In the genomic region with DNA sequence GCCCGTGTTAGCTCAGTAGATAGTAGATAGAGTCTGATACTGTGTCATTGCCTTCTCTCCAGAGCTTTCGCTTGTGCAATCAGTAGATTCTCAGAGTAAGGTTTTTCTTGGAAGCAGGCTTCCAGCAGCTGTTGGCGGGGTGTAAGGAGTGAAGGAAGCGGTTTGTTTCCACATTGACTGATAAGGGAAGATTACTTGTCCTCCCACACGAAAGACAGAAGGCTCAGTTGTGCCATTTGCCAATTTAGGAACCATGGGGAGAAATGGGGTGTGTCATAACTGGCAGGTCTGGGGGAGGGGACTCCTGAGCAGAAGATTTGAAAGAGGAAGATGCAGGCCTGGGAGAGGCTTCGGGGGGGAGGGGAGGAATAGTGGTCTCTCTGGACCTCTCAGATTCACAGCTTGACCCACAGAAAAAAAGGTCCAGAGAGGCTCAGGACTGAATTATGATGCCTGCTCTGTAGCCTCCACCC, we compare ENCODE assay signal across 9 mouse cellular contexts. TPM values are rescaled to one million over a fixed set of nuclear protein-coding genes. Genes with fewer than 3 reads are reported as not detected.
DNase-seq lines count a peak whose midpoint lies in the region; ATAC-seq and TF ChIP-seq lines count a peak whose summit lies in the region.
"Had no signal": no experiment of that assay in that cellular context is flagged by ENCODE, and none has a peak within 500 bp of the region (broad histone marks: within the 10 kb centered on the region; RNA-seq: fewer than 3 reads in every experiment).

No protein-coding gene starts in this region.

- 13% methylated on average over 6 of the region's 6 CpGs for WGBS in heart, embryonic 11.5 days (ENCODE audit: insufficient replicate concordance)
- WGBS in hindbrain, embryonic 11.5 days: 75% methylated on average over 6 of the region's 6 CpGs

- H3ac ChIP-seq in myocyte (ENCODE audit: control insufficient read depth, insufficient read length): no peak overlapping the region

- no peak overlapping the region for H3K4me3 ChIP-seq in heart, embryonic 11.5 days (ENCODE audit: low read depth, low read length)
- no peak overlapping the region for H3K4me3 ChIP-seq in myocyte
- no peak overlapping the region for H3K4me3 ChIP-seq in hindbrain, embryonic 11.5 days (ENCODE audit: low read depth, low read length)
- H3K4me3 ChIP-seq: erythroblast, embryonic 14.5 days had no signal

- H3K9me3 ChIP-seq in heart, embryonic 11.5 days (replicated peaks; ENCODE audit: control insufficient read depth, low read length): no peaks in the 10 kb centered on the region
- no peaks in the 10 kb centered on the region for H3K9me3 ChIP-seq in hindbrain, embryonic 11.5 days (ENCODE audit: control insufficient read depth, low read length)

- H3K4me2 ChIP-seq in heart, embryonic 11.5 days: peak overlapping the region; percentile 45
- peak overlapping the region; percentile 54 for H3K4me2 ChIP-seq in myocyte (ENCODE audit: low read depth)
- H3K4me2 ChIP-seq in hindbrain, embryonic 11.5 days (replicated peaks; ENCODE audit: low read depth, low read length): no peak overlapping the region

- H3K27ac ChIP-seq in heart, embryonic 11.5 days (ENCODE audit: low read depth, low read length): peak overlapping the region; percentile 62
- H3K27ac ChIP-seq in hindbrain, embryonic 11.5 days (ENCODE audit: low read depth, low read length): no peak overlapping the region

- H3K79me2 ChIP-seq in myocyte (ENCODE audit: control insufficient read depth, insufficient read depth): no peaks in the 10 kb centered on the region

- H3K4me1 ChIP-seq in heart, embryonic 11.5 days (ENCODE audit: control insufficient read depth, insufficient read depth, low read length): peaks cover 11% of the 10 kb centered on the region
- H3K4me1 ChIP-seq in hindbrain, embryonic 11.5 days (replicated peaks; ENCODE audit: control insufficient read depth, insufficient read depth, low read length): no peaks in the 10 kb centered on the region

- DNase-seq in adrenal gland, postnatal 10 days: peak; percentile 14
- DNase-seq in adrenal gland, postnatal 25 days: no peak
- DNase-seq in NIH3T3 (ENCODE audit: low read depth): peak; percentile 66
- peak; percentile 38 to 80 for DNase-seq in left cerebral cortex, postnatal 25 days (ENCODE audit: low spot score in 2 of 2)
- no peak for DNase-seq in cerebellum, postnatal 25 days
- no peak for DNase-seq in hindbrain, embryonic 11.5 days (ENCODE audit: low spot score)

- intact Hi-C loops in left cerebral cortex, postnatal 25 days (cut with DNase I): no loop called here

- ATAC-seq in heart, embryonic 11.5 days (replicated peaks; ENCODE audit: insufficient number of reproducible peaks, low FRiP score, low TSS enrichment): peak; percentile 52; the same call in 1 of the 2 replicates
- no peak for ATAC-seq in hindbrain, embryonic 11.5 days (ENCODE audit: low FRiP score)

- H3K36me3 ChIP-seq in heart, embryonic 11.5 days (ENCODE audit: control insufficient read depth, insufficient read depth, low read length): no peaks in the 10 kb centered on the region
- no peaks in the 10 kb centered on the region for H3K36me3 ChIP-seq in myocyte (ENCODE audit: control insufficient read depth, insufficient read depth)
- no peaks in the 10 kb centered on the region for H3K36me3 ChIP-seq in hindbrain, embryonic 11.5 days (ENCODE audit: control insufficient read depth, insufficient read depth, low read length)

- H3K27me3 ChIP-seq in heart, embryonic 11.5 days (ENCODE audit: control insufficient read depth, insufficient read depth, low read length): no peaks in the 10 kb centered on the region
- no peaks in the 10 kb centered on the region for H3K27me3 ChIP-seq in myocyte (ENCODE audit: control insufficient read depth, insufficient read depth, insufficient read length)
- no peaks in the 10 kb centered on the region for H3K27me3 ChIP-seq in hindbrain, embryonic 11.5 days (ENCODE audit: control insufficient read depth, insufficient read depth, low read length)

- peak overlapping the region; percentile 28; the same call in 1 of the 2 replicates for H3K9ac ChIP-seq in heart, embryonic 11.5 days (ENCODE audit: low read depth, low read length)
- H3K9ac ChIP-seq in hindbrain, embryonic 11.5 days (ENCODE audit: low read depth, low read length): no peak overlapping the region

- no peak for TF ChIP-seq POLR2A in myocyte (IDR thresholded peaks at IDR 0.05; ENCODE audit: insufficient read length, low read depth)

TF ChIP-seq in myocyte, 11 proteins besides CTCF, POLR2A, EP300 and RAD21:
- TF ChIP-seq REST (IDR thresholded peaks at IDR 0.05; ENCODE audit: insufficient read depth, insufficient read length): no peak
- TF ChIP-seq CEBPB (IDR thresholded peaks at IDR 0.05; ENCODE audit: insufficient read depth, poor library complexity, severe bottlenecking): peak; percentile 88
- TF ChIP-seq MYOG (IDR thresholded peaks at IDR 0.05; ENCODE audit: control insufficient read depth in 1 of 3, insufficient read depth in 1 of 3, insufficient read length in 2 of 3, low read depth in 2 of 3): peak in 2 of 3 experiments; percentile 53 to 92
- TF ChIP-seq MYOD1 (IDR thresholded peaks at IDR 0.05; ENCODE audit: control insufficient read depth in 1 of 3, insufficient read length in 2 of 3, low read depth in 2 of 3): peak; percentile 49 to 76 (median 63)
- no peak for TF ChIP-seq USF1 (IDR thresholded peaks at IDR 0.05; ENCODE audit: low read depth)
- TF ChIP-seq SRF (IDR thresholded peaks at IDR 0.05; ENCODE audit: control insufficient read depth, insufficient read length, low read depth): peak; percentile 67
- no peak for TF ChIP-seq POLR2AphosphoS2 (IDR thresholded peaks at IDR 0.05; ENCODE audit: insufficient read length, low read depth)
- no peak for TF ChIP-seq TCF3 (IDR thresholded peaks at IDR 0.05; ENCODE audit: insufficient read length, low read depth)
- TF ChIP-seq MAX (IDR thresholded peaks at IDR 0.05; ENCODE audit: low read depth): no peak
- TF ChIP-seq TCF12 (IDR thresholded peaks at IDR 0.05; ENCODE audit: insufficient read depth, poor library complexity, severe bottlenecking): peak; percentile 21
- TF ChIP-seq E2F4 (IDR thresholded peaks at IDR 0.05; ENCODE audit: insufficient read depth): no peak

RNA-seq across cellular contexts. Expression of a gene that starts 11.6 kb away (rescaled TPM):
- 10 to 100 TPM; 96.3 to 98.8 TPM for total RNA-seq in adrenal gland, postnatal 10 days (2021)
- 102 and 123 TPM in 2 replicates for total RNA-seq in adrenal gland, postnatal 25 days (2021)
- 50.6 and 59.0 TPM in 2 replicates for polyA plus RNA-seq in heart, embryonic 11.5 days (2014; fragmentation: Nextera tagmentation; extraction: Ambion mirVana)
- total RNA-seq in left cerebral cortex, postnatal 25 days (2021): 10 to 100 TPM; 86.0 to 89.2 TPM
- polyA plus RNA-seq in myocyte (2012; fragmentation: generic; extraction: Trizol): 167 TPM
- 81.9 and 87.2 TPM in 2 replicates for polyA plus RNA-seq in hindbrain, embryonic 11.5 days (2014; fragmentation: Nextera tagmentation; extraction: Ambion mirVana)

RNA-seq across cellular contexts. Expression of a gene that starts 12.1 kb away (rescaled TPM):
- 1 to 10 TPM; 1.5 to 2.0 TPM for total RNA-seq in adrenal gland, postnatal 10 days (2021)
- 2.5 and 3.6 TPM in 2 replicates for total RNA-seq in adrenal gland, postnatal 25 days (2021)
- polyA plus RNA-seq in heart, embryonic 11.5 days (2014; fragmentation: Nextera tagmentation; extraction: Ambion mirVana): 2.2 and 2.3 TPM in 2 replicates
- 1 to 10 TPM; 5.4 to 5.5 TPM for total RNA-seq in left cerebral cortex, postnatal 25 days (2021)
- polyA plus RNA-seq in myocyte (2012; fragmentation: generic; extraction: Trizol): 4.1 TPM
- polyA plus RNA-seq in hindbrain, embryonic 11.5 days (2014; fragmentation: Nextera tagmentation; extraction: Ambion mirVana): 4.4 and 4.6 TPM in 2 replicates
- polyA plus RNA-seq: erythroblast, embryonic 14.5 days had no signal

Comparison
In these comparisons a context has a peak if more than half of its experiments do, and no peak if none do; other contexts are left out.
1. DNase-seq: peak in adrenal gland, postnatal 10 days (single experiment), NIH3T3 (single experiment) and left cerebral cortex, postnatal 25 days (2 of 2); none in adrenal gland, postnatal 25 days (single experiment), cerebellum, postnatal 25 days (0 of 2) and hindbrain, embryonic 11.5 days (single experiment).